Mouse (Mus musculus) liver, embryonic 14.5 days (tissue): ENCODE measurements around the gene Anapc4.

Experiments used
- CTCF ChIP-seq: IDR thresholded peaks from 2 replicates; pipeline ENCODE4 v1.5.1; 2016; ENCODE audit warnings: antibody characterized with exemption, low read depth, control low read depth
- EP300 ChIP-seq: IDR thresholded peaks from 2 replicates; pipeline ENCODE4 v1.6.1; 2016; ENCODE audit warnings: antibody characterized with exemption, low read depth

DNA sequence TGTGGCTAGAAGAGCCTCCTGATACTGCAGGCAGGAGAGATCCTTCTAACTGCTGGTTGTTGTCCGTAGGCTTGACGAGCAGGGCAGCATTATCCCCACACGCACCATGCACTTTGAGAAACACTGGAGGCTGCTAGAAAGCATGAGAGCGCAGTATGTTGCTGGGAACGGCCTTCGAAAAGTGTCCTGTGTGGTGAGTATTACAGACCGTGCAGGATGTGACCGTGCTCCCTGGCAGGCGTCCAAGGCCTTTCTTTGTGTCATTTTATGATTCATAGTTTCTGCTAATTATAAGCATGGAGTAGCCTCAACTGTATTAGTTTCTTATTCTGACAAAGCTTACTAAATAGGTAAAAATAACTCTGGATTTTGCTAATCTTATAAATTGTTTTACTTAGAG, 32.0 kb downstream of the Anapc4 start:
- no peak for TF ChIP-seq EP300
- TF ChIP-seq CTCF, result no peak
